Mouse (Mus musculus) cerebellum, adult 11 months (tissue): Measurements from ENCODE around the gene Secisbp2l.
A peak's percentile ranks its signal among the peaks of the same experiment; 100 is the strongest.

Source experiments
- DNase-seq: peaks from one replicate; pipeline ENCODE4 v3.0.0; 2022

Secisbp2l gene

DNA sequence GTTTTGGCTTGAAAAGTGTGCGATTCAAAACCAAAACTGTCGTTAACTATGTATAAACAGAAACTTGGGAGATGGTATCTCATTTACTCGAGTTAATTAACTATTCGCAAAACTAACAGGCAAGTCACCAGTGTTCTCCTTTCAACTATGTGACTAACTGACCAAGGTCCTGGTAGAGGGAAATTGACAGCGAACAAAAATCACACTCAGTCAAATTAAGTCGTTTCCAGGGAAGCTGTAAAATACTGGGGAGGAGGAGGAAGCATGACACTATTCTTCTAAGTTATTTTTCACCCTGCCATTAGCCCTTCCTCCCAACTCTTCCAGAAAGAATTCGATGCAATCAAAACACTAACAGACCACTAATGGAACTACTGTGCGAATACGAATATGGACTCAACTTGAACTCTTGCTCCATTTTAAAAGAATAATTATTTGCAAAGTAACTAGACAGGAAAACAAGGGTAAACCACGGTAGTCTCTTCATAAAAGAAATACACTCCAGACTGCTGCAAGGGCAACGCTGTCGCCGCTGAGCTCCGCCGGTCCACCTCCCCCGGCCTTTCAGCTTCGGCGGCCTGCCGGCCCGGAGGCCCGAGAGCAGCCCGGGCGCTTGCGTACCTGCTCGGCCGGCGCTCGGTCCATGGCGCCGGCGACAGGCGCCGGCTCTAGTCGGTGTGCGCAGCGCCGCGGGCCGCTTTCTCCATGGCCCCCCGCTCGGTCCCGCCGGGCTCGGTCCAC is 522 bp downstream of the Secisbp2l start:
- DNase-seq = no peak

DNA sequence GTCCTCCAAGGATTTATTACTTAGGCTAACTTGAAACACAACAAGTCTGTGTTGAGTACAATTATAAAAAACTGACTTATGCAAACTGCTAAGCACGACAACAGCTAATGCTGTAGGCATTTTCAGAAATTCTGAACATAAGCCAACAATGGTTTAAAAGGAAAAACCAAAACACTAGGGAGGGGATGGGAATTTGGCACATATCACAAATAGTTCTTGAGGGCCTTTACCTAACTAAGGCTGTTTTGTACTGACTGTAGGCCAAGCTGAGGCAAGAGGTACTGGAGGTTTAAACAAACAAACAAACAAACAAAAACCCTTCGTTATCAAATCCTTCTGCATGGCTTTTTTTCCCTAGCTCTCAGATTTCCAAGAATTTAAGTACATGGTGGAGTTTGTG is 1.7 kb downstream of the Secisbp2l start:
- no peak for DNase-seq

DNA sequence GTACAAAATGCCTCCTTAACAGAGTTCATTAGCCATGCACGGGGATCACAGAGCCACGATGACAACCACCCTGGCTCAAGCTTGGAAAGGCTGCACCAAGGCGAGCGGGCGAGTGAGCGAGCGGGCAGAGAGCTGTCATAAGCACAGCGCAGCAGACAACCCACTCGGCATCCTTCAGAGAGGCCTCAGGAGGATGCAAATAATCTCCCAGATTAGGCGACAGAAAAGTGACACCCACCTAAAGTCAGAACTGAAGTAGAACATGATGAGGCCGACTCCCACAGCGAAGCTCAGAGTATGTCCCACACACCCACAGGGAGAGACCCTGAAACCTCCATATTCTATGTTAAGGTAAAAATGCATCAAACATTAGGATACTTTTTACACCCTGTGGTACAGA is 4.3 kb downstream of the Secisbp2l start:
- DNase-seq = no peak

DNA sequence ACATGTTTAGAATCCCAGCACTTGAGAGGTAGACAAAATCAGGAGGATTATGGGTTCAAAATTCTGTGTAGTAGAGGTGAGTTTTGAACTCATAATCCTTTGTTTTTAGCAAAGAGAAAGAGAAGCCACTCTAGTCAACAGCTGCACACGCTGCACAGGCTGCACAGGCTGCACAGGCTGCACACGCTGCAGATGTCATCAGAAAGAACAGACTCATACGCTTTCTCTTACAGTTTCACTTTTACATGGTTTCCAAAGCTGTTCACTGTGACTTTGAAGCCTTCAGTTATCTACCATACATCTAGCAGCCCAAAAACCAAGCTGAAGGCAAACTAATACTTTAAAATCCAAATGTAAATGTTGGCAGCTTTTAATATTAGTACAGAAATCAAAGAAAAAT is 5.7 kb downstream of the Secisbp2l start:
- DNase-seq = no peak

DNA sequence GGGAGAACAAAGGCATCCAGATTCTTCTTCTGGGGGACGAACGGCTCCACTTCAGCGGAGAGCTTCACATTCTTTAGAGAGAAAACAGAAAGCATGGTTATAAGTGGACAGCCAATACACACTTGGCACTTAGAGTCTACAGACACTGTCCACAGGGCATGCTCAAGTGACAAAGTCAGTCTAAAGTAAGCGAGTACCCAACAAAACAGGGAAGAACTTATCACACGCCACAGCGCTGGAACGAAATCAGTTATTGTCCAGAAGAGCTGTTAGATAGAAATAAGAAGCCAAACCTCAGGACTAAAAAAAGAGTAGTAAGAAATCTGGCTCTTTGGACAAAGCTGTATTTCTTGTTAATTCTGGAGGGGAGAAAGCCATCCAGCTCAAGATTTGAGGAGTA is 7.0 kb downstream of the Secisbp2l start:
- DNase-seq = no peak

DNA sequence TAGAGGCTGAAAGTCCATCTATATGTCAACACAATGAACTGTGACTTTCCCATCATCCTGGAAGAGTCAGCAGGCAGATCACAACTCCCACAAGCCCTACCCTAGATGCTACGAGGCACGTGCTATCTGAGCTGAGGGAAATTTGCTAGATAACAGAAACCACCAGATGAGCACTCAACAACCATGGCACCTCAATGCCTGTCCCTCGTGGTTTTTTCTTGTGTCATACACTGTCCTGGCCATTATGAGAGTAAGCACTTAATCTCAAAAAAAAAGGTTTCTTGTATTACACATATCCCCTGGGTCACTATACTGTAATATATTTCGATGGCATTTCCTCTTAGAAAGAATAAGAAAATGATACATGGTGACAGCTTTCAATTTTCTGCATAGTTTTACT is 7.8 kb downstream of the Secisbp2l start:
- no peak for DNase-seq

DNA sequence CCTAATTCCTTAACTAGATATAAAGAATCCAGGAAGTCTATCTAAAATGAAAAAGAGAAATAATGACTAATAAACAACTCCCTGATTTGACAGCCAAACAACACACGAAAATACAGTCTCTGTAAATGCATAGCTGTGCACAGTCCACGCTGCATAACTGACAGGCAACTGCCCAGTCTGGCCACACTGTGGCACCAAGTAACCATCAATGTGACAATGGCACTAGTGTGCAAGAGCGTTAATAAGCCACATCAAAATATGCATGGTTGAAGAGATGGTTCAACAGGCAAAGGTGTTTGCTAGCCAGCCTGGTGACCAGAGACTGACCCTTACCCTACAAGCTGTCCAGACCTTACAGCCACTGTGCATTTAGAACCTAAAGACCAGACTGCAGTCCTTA is 17.6 kb downstream of the Secisbp2l start:
- DNase-seq = no peak

DNA sequence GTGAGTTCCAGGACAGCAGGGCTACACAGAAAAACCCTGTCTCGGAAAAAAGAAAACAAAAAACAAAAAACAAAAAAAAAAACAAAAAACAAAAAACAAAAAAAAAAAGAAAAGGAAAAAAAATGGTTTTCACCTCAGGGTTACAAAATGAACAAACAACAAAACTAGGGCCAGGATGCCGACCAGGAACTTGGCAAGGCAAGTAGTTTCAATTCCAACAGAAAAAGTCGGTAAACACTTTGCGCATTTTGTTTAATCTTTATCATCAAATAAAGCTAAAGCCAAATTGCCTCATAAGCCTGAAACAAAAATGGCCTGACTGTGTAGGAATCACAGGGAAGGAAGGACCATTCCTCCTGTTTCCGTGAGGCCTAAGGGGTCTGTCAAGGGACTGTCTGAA is 18.1 kb downstream of the Secisbp2l start:
- DNase-seq = no peak

DNA sequence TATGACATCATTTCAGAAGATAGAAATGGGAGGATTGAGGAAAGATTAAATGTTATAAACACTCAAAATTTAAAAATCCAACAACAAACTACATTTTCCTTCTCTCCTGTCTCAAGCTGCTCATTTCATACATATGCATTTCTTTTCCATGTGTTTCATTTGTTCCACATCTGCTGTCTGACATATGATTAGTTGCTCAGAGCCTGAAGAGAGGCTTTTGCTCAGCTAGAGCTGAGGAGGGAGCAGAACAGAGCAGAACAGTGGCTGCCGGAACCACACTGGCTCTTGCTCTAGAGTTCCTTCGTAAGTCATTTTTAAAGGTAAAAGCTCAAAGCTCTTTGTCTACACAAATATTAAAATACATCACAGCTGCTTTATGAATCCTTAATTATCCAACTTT is 33.3 kb downstream of the Secisbp2l start:
- no peak for DNase-seq

DNA sequence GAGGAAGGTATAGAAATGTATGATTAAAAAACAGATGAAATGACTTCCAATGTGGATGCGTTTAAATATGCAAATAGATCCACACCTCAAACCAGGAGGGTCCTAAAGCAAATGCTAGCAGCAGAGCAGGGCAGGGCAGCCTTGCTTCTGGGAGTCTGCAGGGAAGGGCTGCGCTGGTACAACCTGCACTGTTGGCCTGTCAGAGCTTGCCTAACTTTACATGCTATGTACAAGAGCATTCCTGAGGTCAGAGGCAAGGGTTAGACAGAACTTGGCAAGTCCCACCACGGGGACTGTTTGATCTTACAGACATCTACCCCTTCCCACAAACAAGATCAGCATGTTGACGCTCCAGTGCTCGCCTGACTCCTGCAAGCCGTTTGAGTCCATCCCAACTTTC is 43.3 kb downstream of the Secisbp2l start:
- DNase-seq = no peak

DNA sequence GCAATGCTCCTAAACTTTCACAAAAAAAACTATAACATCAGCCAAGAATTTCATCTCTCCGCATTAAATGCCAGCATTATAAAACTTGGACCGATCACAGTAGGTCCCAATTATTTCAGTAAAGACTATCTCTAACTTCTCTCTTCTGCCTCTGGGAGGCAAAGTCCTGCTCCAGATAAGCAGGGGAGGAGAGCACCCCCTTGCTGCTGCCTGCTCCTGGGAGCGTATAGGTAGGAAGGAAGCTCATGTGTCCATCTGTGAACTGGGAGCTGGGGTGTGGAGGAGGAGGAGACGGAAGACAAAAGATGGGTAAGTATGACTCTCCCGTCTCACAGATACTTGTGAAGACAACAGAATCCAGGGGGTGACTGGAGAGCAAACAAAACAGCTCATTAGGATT is 44.0 kb downstream of the Secisbp2l start:
- no peak for DNase-seq

DNA sequence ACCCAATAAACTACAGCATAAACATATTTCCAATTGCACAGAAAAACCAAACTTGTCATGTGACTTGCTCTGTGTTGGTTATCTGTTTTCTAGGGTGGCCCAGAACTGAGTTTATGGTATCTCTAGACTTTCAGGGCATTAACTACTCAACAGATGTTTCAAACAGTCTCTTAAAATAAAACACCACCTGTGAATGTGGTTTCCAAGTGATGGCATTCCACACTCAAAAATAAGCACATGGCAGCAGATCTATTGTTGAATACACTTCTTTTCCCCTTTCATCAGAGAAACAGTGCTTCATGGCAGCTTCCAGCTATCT is 46.7 kb downstream of the Secisbp2l start:
- no peak for DNase-seq

DNA sequence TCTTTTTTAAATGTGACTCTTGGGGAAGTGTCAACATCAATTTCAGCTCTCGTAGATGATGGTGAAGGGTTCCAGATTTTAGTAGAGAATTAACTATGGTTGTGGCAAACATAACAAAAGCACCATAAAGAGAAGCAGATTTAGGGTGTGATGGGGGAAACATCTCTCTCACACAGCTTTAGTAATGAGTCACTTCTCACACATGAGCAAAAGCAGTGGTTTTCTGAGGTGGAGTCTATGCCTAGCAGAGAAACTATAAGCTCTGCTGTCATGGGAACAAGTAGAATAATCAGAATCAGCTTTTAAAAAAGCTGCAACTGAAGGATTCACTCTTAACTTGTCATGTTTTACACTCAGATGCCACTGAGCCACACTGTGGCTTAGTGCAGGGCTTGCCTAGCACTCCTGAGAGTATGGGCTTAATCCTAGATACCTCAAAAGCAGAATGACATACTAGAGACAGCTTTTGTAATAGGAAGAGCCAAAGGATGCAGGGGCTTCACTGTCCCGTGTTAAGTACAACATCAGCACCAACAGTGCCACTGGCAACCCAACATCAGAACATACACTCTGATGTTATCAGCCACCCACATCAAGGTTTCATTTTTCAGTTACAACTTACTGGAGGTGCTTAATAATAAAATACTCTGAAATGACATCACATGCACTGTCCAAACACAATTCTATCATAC is 47.2 kb downstream of the Secisbp2l start:
- DNase-seq = no peak

DNA sequence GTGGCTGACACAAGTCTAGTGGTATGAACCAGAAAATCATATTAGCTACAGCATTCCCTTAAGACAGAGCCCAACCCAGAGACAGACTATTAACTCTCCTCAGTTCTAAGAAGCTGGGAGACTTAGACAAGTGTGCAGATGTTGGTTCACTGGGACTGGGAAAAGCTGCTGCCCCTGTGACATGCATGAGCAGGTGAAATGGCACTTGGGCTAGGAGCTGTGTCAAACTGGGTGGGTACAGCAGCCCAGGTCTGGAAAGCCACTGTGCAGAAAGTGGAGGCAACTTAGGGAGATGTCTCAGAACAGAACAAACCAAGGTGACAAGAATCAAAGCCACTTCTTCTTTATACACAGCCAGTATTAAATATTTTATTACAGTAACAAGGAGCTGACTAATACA is 47.9 kb downstream of the Secisbp2l start:
- no peak for DNase-seq

DNA sequence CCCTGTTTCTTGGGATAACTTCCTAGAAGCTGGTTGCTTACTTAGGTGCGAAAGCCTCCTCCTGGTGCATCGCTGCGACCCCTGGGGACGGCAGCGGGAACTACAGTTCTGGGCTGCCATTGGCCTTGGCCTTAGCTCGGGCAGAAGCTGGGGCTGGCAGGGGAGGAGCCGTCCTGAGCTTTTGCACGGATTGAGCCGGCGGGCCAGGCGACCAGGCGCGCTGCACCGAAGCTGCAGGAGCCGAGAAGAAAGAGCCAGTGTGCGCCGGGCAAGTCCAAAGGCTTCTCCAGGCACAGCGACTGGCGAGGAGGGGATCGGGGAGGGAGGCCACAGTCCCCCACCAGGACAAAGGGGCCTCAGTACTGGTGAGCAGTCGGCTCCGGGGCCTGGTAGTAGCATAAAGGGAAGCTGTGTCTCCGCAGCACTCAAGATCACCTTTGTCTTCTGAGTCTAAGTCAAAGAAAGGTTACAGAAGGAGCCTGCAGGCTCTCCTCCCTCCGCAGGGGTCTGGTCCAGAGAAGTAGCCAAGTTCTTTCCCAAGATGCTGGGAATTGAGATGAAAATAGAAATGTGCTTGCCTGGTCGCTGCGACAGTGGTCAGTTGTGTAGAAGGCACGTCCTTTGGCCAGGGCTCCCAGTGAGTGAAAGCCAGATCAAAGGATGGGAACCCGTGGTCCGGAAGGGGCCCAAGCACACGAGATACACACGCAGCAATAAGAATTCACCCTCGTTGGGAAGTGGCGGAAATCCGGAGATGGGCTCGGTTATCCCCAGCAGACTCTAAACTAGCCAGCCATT is 50.7 kb downstream of the Secisbp2l start:
- DNase-seq = peak; percentile 94

DNA sequence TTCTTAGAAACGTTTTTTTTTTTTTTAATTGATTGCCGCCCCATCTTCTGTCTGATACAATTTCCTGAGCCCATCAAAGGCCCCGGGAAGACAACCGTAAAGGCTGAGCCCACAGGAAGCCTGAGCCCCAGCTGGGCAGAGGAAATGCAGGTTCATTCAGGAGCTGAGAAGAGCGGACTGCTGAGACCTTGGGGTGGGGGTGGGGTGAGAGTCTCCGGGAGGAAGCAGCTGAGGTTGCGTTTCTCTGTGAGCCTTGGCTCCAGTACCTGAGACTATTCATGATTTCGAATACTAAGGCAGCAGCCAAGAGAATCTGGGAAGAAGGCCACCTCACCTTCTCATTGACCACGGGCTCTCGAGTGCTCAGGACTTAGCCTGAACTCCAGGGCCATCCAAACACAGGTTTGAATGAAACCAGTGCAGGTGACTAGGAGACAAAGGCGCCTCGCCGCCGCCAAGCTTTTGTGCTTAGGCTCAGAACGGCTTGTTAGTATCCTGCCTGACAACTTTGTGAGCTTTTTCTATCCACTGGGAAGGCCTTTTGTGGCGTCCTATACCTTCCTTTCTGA is 58.0 kb downstream of the Secisbp2l start:
- peak; percentile 10 for DNase-seq

DNA sequence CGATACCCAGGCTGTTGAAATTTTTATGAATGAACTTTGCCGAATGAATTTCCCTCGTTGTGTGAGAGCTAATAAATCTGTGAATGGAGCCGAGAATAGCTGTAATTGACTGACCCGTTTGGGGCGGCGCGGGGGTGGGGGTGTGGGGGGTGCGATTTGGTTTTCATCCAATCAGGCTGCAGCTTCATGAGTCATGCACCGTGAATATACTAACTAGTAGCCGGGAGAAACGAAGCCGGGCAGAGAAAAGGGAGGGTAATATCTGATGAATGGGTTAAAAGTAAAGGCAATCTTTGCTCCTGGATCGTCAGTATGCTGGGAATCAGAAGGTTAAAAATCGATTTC is 58.6 kb downstream of the Secisbp2l start, which contains the start of gene Shc4:
Gene Shc4 (minus strand): TSS at position 63 of the 345 bp plus-strand sequence.
- DNase-seq = peak; percentile 5

DNA sequence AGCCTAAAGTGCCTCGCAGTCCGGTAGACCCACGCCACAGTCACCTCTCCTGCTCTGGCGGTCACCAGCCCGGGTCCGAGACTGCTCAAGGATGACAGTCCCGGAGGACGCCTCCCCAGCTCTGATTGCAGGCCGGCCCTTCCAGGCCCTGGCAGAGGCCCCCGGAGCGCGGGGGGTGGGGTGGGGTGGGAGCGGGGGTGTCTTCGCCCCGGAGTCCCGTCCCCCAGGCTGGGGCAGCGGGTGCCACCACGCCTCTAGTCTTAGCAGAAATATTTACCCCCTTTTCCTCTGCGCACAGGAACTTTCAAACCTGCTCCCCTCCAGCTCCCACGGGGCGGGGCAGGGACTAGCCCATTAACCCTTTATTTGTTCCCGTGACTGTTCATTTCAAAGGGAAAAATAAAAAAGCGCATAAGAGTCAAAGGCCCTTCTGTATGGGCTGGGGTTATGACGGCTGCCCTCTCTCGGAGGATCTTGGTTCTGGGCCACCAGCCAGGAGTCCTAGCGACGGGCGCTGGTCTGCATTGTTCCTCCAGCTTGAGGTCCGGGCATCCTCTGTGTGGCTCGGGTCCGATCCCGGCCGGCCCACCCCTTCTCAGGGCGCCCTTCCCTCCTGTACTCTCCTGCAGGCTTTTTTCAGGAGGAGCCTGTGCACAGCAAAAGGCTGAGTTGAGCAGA is 59.1 kb downstream of the Secisbp2l start:
- peak; percentile 46 for DNase-seq

DNA sequence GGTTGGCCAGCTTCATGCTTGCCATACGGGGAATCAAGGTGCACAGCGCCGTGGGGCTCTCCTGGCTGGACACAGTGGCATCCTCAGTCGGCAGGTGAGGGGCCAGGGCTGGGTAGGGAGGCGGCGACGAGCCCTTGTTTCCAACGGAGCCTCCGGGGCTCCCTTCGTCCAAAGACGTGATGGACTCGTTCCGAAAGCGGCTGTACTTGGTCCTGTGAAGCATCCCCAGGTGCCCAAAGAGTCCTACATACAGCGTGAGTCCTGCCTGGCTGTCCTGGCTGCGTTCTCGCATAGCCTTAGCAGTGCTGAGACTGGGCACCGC is 59.6 kb downstream of the Secisbp2l start:
- peak; percentile 17 for DNase-seq

DNA sequence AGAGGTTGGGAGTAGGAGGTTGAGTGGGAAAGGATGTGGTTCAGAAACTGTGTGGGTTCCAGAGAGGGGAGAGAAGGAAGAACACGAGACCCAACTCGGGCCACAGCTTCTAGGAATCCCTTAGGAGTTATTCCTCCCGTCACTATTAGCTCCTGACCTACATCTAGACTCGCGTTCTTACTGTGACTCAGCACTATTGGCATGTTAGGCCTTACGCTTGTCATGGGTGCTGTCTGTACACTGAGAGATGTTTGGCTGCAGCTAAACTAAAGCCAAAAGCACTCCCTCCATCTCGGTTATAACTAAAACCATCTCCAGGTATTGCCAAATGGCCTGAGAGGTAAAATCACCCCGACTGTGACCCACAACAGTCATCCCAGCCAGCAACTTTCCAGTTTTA is 66.1 kb downstream of the Secisbp2l start:
- no peak for DNase-seq

DNA sequence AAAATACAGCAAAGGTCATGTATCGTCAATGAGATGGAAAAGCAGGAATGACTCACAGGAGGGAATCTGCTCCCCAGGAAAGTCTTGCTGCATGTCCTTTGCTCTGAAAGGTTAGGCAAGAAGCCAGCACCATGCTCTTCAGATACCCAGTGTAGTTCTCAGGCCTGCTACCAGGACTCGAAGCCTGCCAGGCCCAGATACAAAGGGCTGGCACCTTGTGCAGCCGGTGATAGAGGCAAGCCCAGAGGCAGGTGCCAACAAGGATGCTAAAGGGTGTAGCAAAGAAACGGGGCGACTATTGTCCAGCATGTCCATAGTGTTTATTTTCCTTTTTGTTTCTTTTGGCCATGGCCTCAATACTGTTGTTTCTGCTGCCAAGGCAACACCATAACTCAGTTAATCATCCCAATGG is 76.2 kb downstream of the Secisbp2l start:
- DNase-seq = no peak

DNA sequence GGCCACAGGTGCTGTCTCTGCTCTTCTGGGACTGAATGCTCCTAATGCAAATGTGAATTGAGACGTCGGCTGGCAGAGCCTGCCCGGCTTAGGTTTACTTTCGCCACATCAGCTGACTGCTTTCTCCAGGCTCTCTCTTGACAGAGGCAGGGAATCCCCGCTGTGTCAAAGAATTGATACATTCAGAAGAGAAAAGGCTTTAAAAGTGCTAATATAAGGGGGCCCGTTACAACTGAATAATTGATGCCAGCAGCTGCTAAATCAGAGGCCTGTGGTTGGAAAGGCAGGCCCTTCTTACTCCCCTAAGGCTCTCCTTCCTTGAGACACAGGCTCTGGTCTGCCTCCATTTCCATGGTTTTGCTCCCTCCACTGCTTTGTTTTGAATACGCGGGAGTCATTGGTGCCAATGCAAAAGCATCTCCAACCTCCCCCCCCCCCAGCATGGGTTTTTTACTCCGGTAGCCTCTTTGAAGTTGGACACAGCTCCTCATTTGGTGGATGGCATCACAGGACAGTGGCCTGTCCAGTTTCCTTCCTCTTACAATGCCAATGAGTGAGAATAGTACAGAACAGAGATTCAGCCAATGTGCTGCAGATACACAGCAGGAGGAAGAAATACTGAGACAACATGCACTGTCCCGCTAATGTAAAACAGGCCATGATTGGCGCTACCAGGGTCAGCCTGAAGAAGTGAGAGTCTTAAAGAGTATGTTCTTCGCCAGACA is 77.6 kb downstream of the Secisbp2l start:
- no peak for DNase-seq

DNA sequence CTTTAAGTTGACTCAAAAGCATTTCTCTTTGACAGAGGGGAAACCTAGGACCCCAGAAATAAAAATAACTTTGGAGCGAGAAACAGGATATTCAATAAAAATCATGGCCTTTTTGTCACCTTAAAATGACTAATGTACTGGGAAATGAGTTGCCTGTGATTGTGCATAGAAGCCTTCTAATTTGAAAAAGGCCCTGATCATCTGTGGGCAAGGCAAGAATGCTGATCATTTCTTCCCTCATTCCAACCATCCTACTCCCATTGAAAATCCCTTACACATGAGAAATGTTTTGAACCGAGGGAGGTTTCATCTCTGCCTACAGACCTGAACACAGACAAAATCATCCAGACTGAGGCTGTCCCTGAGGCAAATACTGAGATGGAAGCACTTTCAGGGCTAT is 79.8 kb downstream of the Secisbp2l start:
- DNase-seq = no peak
